Mouse (Mus musculus): Measurements from ENCODE around the gene Zfp775. TPM values are rescaled to one million over a fixed set of nuclear protein-coding genes. Genes with fewer than 3 reads are reported as not detected.
A peak's percentile ranks its signal among the peaks of the same experiment; 100 is the strongest.

The Zfp775 gene
- polyA plus RNA-seq, 1 experiment from 2014 or later, result 17.4 TPM

DNA sequence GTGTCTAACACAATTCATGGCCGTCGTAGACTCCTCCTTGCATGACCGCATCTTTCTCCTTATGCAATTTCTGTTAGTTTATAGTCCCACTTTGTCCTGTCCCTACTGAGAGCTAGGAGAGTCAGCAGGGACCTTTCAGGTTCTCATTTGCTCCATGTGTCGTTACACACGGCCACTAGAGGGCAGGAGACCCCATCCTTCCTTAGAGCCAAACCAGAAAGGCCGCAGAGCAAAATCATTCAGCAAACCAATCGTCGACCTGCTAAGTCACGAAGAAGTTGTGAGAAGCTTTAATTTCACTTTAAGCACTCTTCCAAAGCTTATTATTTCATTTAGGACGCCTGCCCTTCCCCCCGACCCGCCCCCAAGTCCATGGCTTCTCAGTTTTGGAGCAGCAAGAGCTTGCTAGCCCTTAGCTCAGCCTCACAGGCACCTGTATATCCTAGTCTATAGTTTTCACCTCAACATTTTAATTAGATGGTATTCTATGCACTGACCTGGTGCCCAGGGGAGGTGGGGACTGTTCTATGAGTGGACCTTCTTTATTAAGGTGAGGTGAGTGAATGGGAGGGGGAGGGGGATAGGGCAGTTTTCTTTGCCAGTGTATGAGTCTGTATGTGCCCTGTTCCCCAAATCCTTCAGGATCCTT lies 43.9 kb downstream of the Zfp775 start:
- H3K9ac ChIP-seq (ENCODE audit: low read length), result no peak overlapping the region
- H3K4me2 ChIP-seq (ENCODE audit: low read length), result no peak overlapping the region
- DNase-seq (ENCODE audit: low spot score) (peak; percentile 79), ATAC-seq (peak; percentile 26; the same call in 1 of the 2 replicates)
- H3K27ac ChIP-seq (ENCODE audit: low read depth, low read length), result no peak overlapping the region
- no peak overlapping the region for H3K4me3 ChIP-seq (ENCODE audit: low read depth, low read length)
- no peaks in the 10 kb centered on the region for H3K9me3 ChIP-seq (replicated peaks; ENCODE audit: control insufficient read depth, low read length)
- H3K4me1 ChIP-seq (ENCODE audit: control insufficient read depth, insufficient read depth, low read length), result no peaks in the 10 kb centered on the region
- 12% methylated on average over 12 of the region's 12 CpGs for WGBS
- H3K27me3 ChIP-seq (replicated peaks; ENCODE audit: control insufficient read depth, insufficient read depth, low read length), result no peaks in the 10 kb centered on the region
- H3K36me3 ChIP-seq (ENCODE audit: control insufficient read depth, insufficient read depth, low read length), result no peaks in the 10 kb centered on the region

- no peaks in the 10 kb centered on the region for H3K9me3 ChIP-seq (replicated peaks; ENCODE audit: control insufficient read depth, low read length)
- 79% methylated on average over 4 of the region's 4 CpGs for WGBS
- H3K4me3 ChIP-seq (ENCODE audit: low read depth, low read length), result no peak overlapping the region
- H3K36me3 ChIP-seq (ENCODE audit: control insufficient read depth, insufficient read depth, low read length), result no peaks in the 10 kb centered on the region
- DNase-seq (ENCODE audit: low spot score) (no peak), ATAC-seq (no peak)
- no peaks in the 10 kb centered on the region for H3K27me3 ChIP-seq (replicated peaks; ENCODE audit: control insufficient read depth, insufficient read depth, low read length)
- no peak overlapping the region for H3K9ac ChIP-seq (ENCODE audit: low read length)
- no peak overlapping the region for H3K4me2 ChIP-seq (ENCODE audit: low read length)
- no peak overlapping the region for H3K27ac ChIP-seq (ENCODE audit: low read depth, low read length)
- no peaks in the 10 kb centered on the region for H3K4me1 ChIP-seq (ENCODE audit: control insufficient read depth, insufficient read depth, low read length)
Observed at GRCm38 (mm10) chr6:48646309-48646690, 44.4 kb downstream of the Zfp775 start.

GRCm38 (mm10) chr6:48646995-48647394 lies 45.1 kb downstream of the Zfp775 start, which contains the start of gene Gimap8:
TSS of gene Gimap8 (plus strand) at chr6:48647234.
- Histone ChIP-seq H3K9ac (ENCODE audit: low read length) (no peak within 1 kb of the TSS), H3K27me3 (replicated peaks; ENCODE audit: control insufficient read depth, insufficient read depth, low read length) (no peaks in the 10 kb centered on the region), H3K4me1 (ENCODE audit: control insufficient read depth, insufficient read depth, low read length) (no peaks in the 10 kb centered on the region), H3K36me3 (ENCODE audit: control insufficient read depth, insufficient read depth, low read length) (no peaks in the 10 kb centered on the region), H3K4me2 (ENCODE audit: low read length) (no peak within 1 kb of the TSS), H3K9me3 (replicated peaks; ENCODE audit: control insufficient read depth, low read length) (no peaks in the 10 kb centered on the region), H3K27ac (ENCODE audit: low read depth, low read length) (no peak within 1 kb of the TSS), H3K4me3 (ENCODE audit: low read depth, low read length) (no peak within 1 kb of the TSS)
- DNase-seq (ENCODE audit: low spot score), result peak; percentile 22
- ATAC-seq, result no peak
- WGBS, result 49% methylated on average over 3 of the region's 3 CpGs

- Histone ChIP-seq H3K9me3 (replicated peaks; ENCODE audit: control insufficient read depth, low read length) (no peaks in the 10 kb centered on the region), H3K27me3 (replicated peaks; ENCODE audit: control insufficient read depth, insufficient read depth, low read length) (no peaks in the 10 kb centered on the region), H3K27ac (ENCODE audit: low read depth, low read length) (no peak overlapping the region), H3K4me3 (ENCODE audit: low read depth, low read length) (no peak overlapping the region), H3K4me1 (ENCODE audit: control insufficient read depth, insufficient read depth, low read length) (no peaks in the 10 kb centered on the region), H3K9ac (ENCODE audit: low read length) (no peak overlapping the region), H3K4me2 (ENCODE audit: low read length) (no peak overlapping the region), H3K36me3 (ENCODE audit: control insufficient read depth, insufficient read depth, low read length) (no peaks in the 10 kb centered on the region)
- DNase-seq (ENCODE audit: low spot score) (no peak), ATAC-seq (no peak)
- 95% methylated on average over 2 of the region's 2 CpGs for WGBS
Observed at GRCm38 (mm10) chr6:48647611-48648010, 45.7 kb downstream of the Zfp775 start.

DNA sequence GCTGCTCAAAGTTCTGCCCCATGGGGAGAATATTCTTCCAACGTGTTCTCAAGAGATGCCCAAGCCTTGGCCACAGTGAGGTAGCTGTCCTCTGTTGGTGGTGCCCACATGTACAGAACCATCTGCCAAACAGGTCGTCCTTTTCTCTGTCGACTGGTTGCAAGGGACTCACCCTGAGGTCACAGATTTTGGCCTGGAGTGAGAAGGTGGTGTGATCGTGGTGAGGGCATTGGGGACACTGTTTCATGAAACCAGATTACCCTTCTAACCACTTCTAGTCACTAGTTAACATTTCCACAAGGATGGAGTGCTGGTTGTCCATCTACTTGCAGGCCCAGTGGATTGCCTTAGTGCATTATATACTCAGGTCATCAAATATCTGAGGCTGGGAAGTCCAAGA lies 46.9 kb downstream of the Zfp775 start:
- Histone ChIP-seq H3K4me1 (ENCODE audit: control insufficient read depth, insufficient read depth, low read length) (no peaks in the 10 kb centered on the region), H3K27me3 (replicated peaks; ENCODE audit: control insufficient read depth, insufficient read depth, low read length) (no peaks in the 10 kb centered on the region), H3K9ac (ENCODE audit: low read length) (no peak overlapping the region), H3K36me3 (ENCODE audit: control insufficient read depth, insufficient read depth, low read length) (no peaks in the 10 kb centered on the region), H3K9me3 (replicated peaks; ENCODE audit: control insufficient read depth, low read length) (no peaks in the 10 kb centered on the region), H3K4me2 (ENCODE audit: low read length) (no peak overlapping the region), H3K27ac (ENCODE audit: low read depth, low read length) (no peak overlapping the region), H3K4me3 (ENCODE audit: low read depth, low read length) (no peak overlapping the region)
- ATAC-seq, result no peak
- DNase-seq (ENCODE audit: low spot score), result no peak
- 86% methylated on average over 4 of the region's 4 CpGs for WGBS

DNA sequence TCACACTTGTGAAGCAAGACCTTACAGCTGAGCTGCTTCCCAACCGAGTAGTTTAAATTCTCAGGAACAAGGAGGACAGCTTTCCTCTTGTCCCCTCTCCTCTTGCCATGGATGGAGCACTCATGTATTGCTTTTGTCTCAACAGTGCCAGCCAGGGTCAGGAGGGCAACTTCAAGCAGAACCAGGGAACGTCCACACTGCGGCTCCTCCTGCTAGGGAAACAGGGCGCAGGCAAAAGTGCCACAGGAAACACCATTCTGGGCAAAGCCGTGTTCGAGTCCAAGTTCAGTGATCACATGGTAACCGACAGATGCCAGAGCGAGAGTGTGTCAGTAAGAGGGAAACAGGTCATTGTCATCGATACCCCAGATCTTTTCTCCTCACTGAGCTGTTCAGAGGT lies 48.2 kb downstream of the Zfp775 start:
- DNase-seq (ENCODE audit: low spot score), result no peak

DNA sequence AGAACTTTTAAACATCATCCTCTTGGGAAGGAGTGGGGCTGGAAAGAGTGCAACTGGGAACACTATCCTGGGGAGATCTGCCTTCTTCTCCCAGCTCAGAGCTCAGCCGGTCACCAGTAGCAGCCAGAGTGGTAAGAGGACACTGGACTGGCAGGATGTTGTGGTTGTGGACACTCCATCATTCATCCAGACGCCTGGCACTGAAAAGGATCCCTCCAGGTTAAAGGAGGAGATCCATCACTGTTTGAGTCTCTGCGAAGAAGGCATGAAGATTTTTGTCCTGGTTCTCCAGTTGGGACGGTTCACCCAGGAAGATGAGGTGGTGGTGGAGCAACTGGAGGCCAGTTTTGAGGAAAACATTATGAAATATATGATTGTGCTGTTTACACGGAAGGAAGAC lies 56.9 kb downstream of the Zfp775 start:
- no peaks in the 10 kb centered on the region for H3K9me3 ChIP-seq (replicated peaks; ENCODE audit: control insufficient read depth, low read length)
- no peaks in the 10 kb centered on the region for H3K27me3 ChIP-seq (replicated peaks; ENCODE audit: control insufficient read depth, insufficient read depth, low read length)
- H3K4me2 ChIP-seq (ENCODE audit: low read length), result no peak overlapping the region
- ATAC-seq (no peak), DNase-seq (ENCODE audit: low spot score) (no peak)
- H3K27ac ChIP-seq (ENCODE audit: low read depth, low read length), result no peak overlapping the region
- H3K4me1 ChIP-seq (ENCODE audit: control insufficient read depth, insufficient read depth, low read length), result no peaks in the 10 kb centered on the region
- H3K9ac ChIP-seq (ENCODE audit: low read length), result no peak overlapping the region
- H3K36me3 ChIP-seq (ENCODE audit: control insufficient read depth, insufficient read depth, low read length), result no peaks in the 10 kb centered on the region
- H3K4me3 ChIP-seq (ENCODE audit: low read depth, low read length), result no peak overlapping the region
- WGBS, result 83% methylated on average over 5 of the region's 5 CpGs

More for the DNA sequence above, 48.2 kb downstream of the Zfp775 start:
- Histone ChIP-seq H3K4me1 (ENCODE audit: control insufficient read depth, insufficient read depth, low read length) (no peaks in the 10 kb centered on the region), H3K9me3 (replicated peaks; ENCODE audit: control insufficient read depth, low read length) (no peaks in the 10 kb centered on the region), H3K4me3 (ENCODE audit: low read depth, low read length) (no peak overlapping the region), H3K4me2 (ENCODE audit: low read length) (no peak overlapping the region), H3K27me3 (replicated peaks; ENCODE audit: control insufficient read depth, insufficient read depth, low read length) (no peaks in the 10 kb centered on the region), H3K9ac (ENCODE audit: low read length) (no peak overlapping the region), H3K27ac (ENCODE audit: low read depth, low read length) (no peak overlapping the region), H3K36me3 (ENCODE audit: control insufficient read depth, insufficient read depth, low read length) (no peaks in the 10 kb centered on the region)
- 89% methylated on average over 9 of the region's 9 CpGs for WGBS
- ATAC-seq, result no peak

DNA sequence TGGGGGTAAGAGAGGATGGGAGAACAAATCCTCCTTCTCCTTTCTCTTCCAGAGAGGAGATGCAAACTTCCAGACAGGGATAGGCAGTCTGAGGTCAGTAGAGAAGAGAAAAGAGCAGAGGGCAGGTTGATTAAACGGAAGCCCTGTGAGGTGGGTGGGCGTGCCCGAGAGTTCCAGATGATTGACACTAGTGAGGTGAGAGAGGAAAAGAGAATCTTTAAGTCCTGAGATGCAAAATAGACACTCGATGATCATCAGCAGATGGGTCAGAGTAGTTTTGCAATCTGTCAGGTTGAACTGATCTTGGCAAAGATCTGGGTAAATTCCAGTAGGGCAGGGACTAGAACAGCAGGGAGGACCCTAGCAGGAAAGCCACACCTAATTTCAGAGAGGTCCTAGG lies 62.9 kb downstream of the Zfp775 start:
- Histone ChIP-seq H3K27me3 (replicated peaks; ENCODE audit: control insufficient read depth, insufficient read depth, low read length) (no peaks in the 10 kb centered on the region), H3K4me3 (ENCODE audit: low read depth, low read length) (no peak overlapping the region), H3K9me3 (replicated peaks; ENCODE audit: control insufficient read depth, low read length) (no peaks in the 10 kb centered on the region), H3K27ac (ENCODE audit: low read depth, low read length) (no peak overlapping the region), H3K9ac (ENCODE audit: low read length) (no peak overlapping the region), H3K36me3 (ENCODE audit: control insufficient read depth, insufficient read depth, low read length) (no peaks in the 10 kb centered on the region), H3K4me1 (ENCODE audit: control insufficient read depth, insufficient read depth, low read length) (no peaks in the 10 kb centered on the region), H3K4me2 (ENCODE audit: low read length) (no peak overlapping the region)
- ATAC-seq, result no peak
- 81% methylated on average over 4 of the region's 4 CpGs for WGBS
- DNase-seq (ENCODE audit: low spot score), result no peak

DNA sequence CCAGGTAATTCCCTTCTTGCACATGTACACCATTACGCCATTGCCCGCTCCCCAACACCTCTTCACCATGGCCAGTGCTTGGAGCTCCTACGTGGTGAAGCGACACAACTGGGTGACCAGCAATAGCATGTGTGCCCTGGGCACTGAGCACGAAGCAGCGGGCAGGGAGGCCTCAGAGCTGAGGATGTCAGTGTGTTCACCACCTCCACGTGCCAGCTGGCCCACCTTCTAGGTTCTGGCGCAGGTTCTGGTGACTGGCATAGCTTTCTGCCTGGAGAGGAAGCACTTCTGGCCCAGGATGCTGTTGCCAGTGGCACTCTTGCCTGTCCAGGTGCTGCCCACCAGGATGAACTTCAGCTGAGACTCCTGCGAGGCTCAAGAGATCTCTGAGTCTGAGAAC lies 63.6 kb downstream of the Zfp775 start:
- H3K4me1 ChIP-seq (ENCODE audit: control insufficient read depth, insufficient read depth, low read length), result no peaks in the 10 kb centered on the region
- no peak overlapping the region for H3K27ac ChIP-seq (ENCODE audit: low read depth, low read length)
- H3K9ac ChIP-seq (ENCODE audit: low read length), result no peak overlapping the region
- 92% methylated on average over 9 of the region's 9 CpGs for WGBS
- no peak overlapping the region for H3K4me2 ChIP-seq (ENCODE audit: low read length)
- no peak overlapping the region for H3K4me3 ChIP-seq (ENCODE audit: low read depth, low read length)
- H3K36me3 ChIP-seq (ENCODE audit: control insufficient read depth, insufficient read depth, low read length), result no peaks in the 10 kb centered on the region
- no peak for DNase-seq (ENCODE audit: low spot score)
- H3K27me3 ChIP-seq (replicated peaks; ENCODE audit: control insufficient read depth, insufficient read depth, low read length), result no peaks in the 10 kb centered on the region
- no peaks in the 10 kb centered on the region for H3K9me3 ChIP-seq (replicated peaks; ENCODE audit: control insufficient read depth, low read length)
- ATAC-seq, result no peak
